Mouse (Mus musculus) urinary bladder, postnatal 0 days (tissue): ENCODE results near the gene Itih5. TPM values are rescaled to one million over a fixed set of nuclear protein-coding genes. Genes with fewer than 3 reads are reported as not detected.

ENCODE experiments used
- polyA plus RNA-seq: library from polyadenylated mRNA; unstranded; fragments of >200 nt; fragmentation: Nextera tagmentation; extraction: Ambion mirVana; gene quantifications from 2 replicates; pipeline ENCODE4 v1.2.1, GENCODE M21; 2015

Gene Itih5
- polyA plus RNA-seq: 332 and 418 TPM in 2 replicates

DNA sequence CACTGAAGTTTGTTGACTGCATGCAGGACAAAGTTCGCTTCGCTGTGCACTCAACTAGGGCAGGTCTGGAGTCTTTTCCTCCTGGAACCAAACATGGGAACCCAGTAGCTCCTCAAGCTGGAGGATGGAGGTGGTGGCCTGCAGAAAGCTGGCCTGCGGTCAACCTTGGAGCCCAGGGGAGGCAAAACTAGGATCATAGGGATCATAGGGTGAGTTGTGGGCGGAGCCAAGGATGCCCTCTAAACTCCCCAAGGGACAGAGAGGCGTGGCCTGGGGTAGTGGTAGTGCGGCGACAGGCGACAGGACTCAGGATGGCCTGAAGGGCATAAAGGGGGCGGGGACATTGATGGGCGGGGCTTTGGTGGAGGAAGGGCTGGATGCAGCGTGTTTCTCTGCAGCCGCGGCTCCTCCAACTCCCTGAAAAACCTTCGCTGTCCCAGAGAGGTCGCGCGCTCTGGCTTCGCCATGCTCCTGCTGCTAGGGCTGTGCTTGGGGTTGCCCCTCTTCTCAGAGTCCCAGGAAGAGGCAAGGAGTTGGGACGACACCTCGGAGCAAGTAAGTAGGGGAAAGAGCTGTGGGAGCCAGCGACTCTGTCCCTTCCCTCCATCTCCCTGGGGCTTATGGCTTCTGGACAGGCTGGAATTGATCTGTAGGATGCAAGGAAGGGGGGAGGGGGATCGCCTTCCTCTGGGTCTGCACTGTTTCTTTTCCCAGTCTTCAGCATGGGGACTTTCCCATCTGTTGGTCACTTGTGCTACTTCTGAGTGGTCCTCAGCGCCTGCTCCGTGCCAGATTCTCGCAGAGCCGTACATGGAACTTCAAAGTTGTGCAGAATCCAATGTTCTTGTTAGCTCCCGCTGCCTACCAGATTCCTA lies at the start of gene Itih5:
Gene Itih5, plus strand, starts transcription at position 371 of the 875 bp plus-strand sequence.

DNA sequence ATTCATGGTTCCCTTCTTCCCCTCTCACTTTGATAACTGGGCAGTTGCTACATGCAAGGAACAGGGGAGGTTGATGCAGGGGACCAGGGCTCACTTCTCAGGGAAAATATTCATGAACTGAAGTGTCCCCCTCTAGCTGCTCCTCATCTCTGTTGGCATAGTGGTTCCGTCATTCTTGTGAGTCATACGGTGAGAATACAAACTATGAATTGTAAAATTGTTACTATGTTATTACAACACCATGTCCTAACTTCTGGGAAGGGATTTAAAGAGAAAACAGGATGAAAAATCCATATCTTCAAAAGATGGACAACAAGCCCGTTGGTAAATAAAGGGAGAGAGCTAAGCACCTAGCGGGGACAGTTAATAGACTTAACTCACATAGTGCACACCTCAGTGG lies 22.1 kb upstream of the Itih5 start, which contains the start of gene Itih2:
Gene Itih2, minus strand, starts transcription at position 101 of the 400 bp plus-strand sequence.

Other genes with a start within 250 kb of the Itih5 start
- 6.5 and 7.4 TPM in 2 replicates for gene Taf3, start 105.0 kb upstream of the Itih5 start, polyA plus RNA-seq
- gene Atp5c1, start 73.1 kb upstream of the Itih5 start, polyA plus RNA-seq: 588 and 650 TPM in 2 replicates
- 14.1 and 15.8 TPM in 2 replicates for gene Kin, start 73.0 kb upstream of the Itih5 start, polyA plus RNA-seq
- 2.9 and 4.4 TPM in 2 replicates for gene Itih2, start 22.2 kb upstream of the Itih5 start, polyA plus RNA-seq
- gene Sfmbt2, start 216.9 kb downstream of the Itih5 start, polyA plus RNA-seq: 1.5 and 1.6 TPM in 2 replicates